Mouse (Mus musculus) bone marrow, adult 2 months (tissue): ENCODE results near the gene Irs2. TPM values are rescaled to one million over a fixed set of nuclear protein-coding genes. Genes with fewer than 3 reads are reported as not detected.

Experiments used
- H3K27ac ChIP-seq: fragments of 200-500 bp; 2 replicates; pipeline ENCODE4 v1.5.1; 2012; ENCODE audit warnings: low read depth, mild to moderate bottlenecking, control low read depth, inconsistent platforms, low read length; ENCODE audit not compliant: control insufficient read depth, poor library complexity, insufficient read depth
- H3K4me1 ChIP-seq: fragments of 200-500 bp; 2 replicates; pipeline ENCODE4 v1.6.1; 2011; ENCODE audit warnings: low read length; ENCODE audit not compliant: control insufficient read depth, insufficient read depth
- H3K4me3 ChIP-seq: fragments of 200-500 bp; replicated peaks from 2 replicates; pipeline ENCODE3; 2011; ENCODE audit warnings: mild to moderate bottlenecking, low read depth, low read length, control low read depth; ENCODE audit not compliant: control insufficient read depth
- CTCF ChIP-seq: fragments of 200-500 bp; IDR thresholded peaks from 2 replicates; pipeline ENCODE4 v1.5.1; 2011; ENCODE audit warnings: low read length, control low read depth; ENCODE audit not compliant: control insufficient read depth, insufficient read depth
- POLR2A ChIP-seq: fragments of 200-500 bp; IDR thresholded peaks from 2 replicates; pipeline ENCODE4 v1.6.1; 2011; ENCODE audit warnings: low read depth, mild to moderate bottlenecking, control low read depth, low read length, borderline replicate concordance; ENCODE audit not compliant: control insufficient read depth
- WGBS: fragments of 180-500 bp; shearing (Covaris S2); methylation state at CpG from one replicate; pipeline ENCODE4 v1.1.7; 2018; 5-methylcytosine and 5-hydroxymethylcytosine counted together
- polyA plus RNA-seq: library from polyadenylated mRNA; stranded (reverse); fragments of >200 nt; gene quantifications from 2 replicates; pipeline ENCODE4 v1.2.4, GENCODE M21; 2011; ENCODE audit warnings: low replicate concordance; ENCODE audit not compliant: missing spikeins, insufficient read depth, insufficient read length

Gene Irs2
- polyA plus RNA-seq, 1 experiment, result 10.5 TPM

DNA sequence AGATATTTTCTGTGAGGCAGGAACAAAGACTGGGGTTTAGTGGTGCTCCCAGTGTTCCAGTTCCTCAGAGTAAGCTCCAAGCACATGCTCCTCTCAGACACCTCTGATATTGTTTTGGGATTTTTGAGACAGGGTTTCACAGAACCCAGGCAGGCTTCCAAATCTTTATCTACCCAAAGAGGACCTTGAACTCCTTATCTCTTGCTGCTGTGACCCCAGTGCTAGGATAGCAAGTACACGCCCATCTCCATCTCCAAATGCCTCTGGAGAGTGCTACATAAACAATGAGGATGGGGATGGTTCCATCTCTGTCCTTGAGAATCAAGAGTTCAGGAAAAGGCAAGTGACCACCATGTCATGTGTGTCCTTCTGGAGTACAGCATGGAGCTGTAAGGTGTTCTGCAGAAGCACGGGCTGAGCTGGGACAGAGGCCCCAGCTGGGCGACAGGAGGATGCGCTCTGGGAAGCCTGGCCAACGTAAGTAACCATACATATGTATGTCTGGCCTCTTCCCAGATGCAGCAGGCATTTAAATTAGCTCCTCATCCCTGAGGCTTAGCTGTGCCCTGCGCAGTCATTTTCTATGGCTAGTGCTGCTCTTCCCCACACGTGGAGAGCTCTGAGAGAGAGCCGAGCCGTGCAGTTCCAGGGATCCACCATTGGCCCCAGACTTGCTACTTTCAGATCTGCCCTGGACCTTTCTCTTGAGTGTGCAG lies 34.8 kb upstream of the Irs2 start:
- Histone ChIP-seq H3K4me1 (peaks cover 1% of the 10 kb centered on the region; the same call in 1 of the 2 replicates), H3K4me3 (no peak overlapping the region), H3K27ac (no peak overlapping the region)
- WGBS, result 80% methylated on average over 9 of the region's 9 CpGs
- TF ChIP-seq POLR2A (no peak), CTCF (no peak)

DNA sequence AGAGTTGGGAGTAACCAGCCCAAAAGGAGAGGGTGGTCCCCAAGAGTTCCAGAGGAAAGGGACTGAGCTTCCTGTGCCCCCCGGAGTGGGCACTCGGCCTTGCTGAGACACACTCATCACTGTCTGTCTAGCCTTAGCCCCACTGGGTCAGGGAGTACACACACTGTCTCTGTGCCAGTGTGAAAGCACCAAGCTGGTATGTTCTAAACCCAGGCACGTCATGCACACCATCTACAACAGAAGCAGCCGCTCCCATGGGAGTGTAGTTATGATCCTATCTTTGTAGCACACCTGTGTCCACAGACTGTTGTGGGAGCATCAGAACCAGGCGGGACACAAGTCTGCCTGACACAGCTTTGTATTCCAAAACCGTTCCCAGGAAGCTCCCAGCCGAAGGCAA lies 31.8 kb upstream of the Irs2 start:
- Histone ChIP-seq H3K4me1 (peaks cover 1% of the 10 kb centered on the region; the same call in 1 of the 2 replicates), H3K27ac (no peak overlapping the region), H3K4me3 (no peak overlapping the region)
- TF ChIP-seq CTCF, result no peak
- WGBS, result 76% methylated on average over 7 of the region's 7 CpGs

DNA sequence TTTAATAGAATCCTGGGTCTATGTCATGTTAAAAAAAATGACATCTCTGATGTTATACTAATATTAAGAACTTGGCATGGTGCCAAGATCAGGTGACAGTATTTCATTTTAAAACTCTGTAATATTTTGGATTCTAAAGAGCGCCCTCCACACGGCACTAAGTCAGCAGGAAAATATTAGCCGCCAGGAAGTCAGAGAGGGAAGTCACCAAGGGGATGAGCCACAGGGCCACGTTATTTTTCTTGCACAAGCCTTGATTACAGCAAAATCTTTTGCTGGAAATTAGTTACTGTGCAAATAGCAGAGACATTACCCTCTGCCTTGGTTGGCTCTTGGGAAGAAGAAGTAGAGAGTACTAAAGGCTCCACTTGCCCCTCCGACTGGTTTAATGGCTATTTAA lies 30.5 kb upstream of the Irs2 start:
- 22% methylated on average over 5 of the region's 5 CpGs for WGBS
- Histone ChIP-seq H3K4me1 (peaks cover 1% of the 10 kb centered on the region; the same call in 1 of the 2 replicates), H3K27ac (no peak overlapping the region), H3K4me3 (no peak overlapping the region)
- TF ChIP-seq POLR2A, result no peak

DNA sequence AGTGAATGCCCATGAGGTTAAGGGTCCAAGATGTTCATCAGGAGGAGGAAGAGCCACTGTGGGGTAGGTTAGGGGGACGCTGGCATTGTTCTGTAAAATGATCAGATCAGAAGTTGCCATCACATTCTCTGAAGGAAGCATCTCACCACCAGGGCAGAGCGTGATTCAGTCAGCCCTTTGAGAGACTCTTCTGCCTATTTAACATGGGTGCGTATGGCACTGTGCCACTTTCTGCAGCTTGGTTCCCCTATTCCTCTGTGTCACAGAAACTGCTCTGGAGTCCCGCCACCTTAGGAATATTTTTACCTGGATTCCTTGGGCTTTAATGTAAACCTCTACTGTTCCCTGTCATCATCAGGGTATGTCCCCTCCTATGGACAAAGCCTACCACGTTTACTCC lies 30.1 kb upstream of the Irs2 start:
- Histone ChIP-seq H3K27ac (no peak overlapping the region), H3K4me1 (peaks cover 1% of the 10 kb centered on the region; the same call in 1 of the 2 replicates), H3K4me3 (no peak overlapping the region)
- TF ChIP-seq CTCF, result no peak
- TF ChIP-seq POLR2A, result no peak
- WGBS, result 44% methylated on average over 5 of the region's 5 CpGs

DNA sequence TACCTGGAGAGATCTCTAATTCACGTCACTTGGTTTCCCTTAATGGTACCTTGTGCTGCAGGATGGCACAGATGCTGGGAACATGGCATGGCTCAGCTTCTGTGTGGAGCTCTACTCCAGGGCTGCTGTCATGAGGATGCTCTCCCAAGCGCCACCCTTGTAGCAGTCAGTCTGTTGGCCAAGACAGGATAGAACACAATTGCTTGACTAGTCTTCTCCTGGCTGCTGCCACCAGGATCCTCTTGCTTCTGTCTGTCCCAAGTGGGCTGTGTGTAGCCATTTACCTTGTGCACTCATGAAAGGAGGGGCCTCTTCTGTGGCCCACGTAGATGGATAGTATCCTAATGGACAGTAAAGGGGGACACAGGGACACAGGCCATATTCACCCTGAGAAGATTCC lies 28.5 kb upstream of the Irs2 start:
- TF ChIP-seq POLR2A (no peak), CTCF (no peak)
- H3K27ac ChIP-seq, result no peak overlapping the region
- H3K4me3 ChIP-seq, result no peak overlapping the region
- 85% methylated on average over 3 of the region's 3 CpGs for WGBS
- H3K4me1 ChIP-seq, result peaks cover 1% of the 10 kb centered on the region; the same call in 1 of the 2 replicates

DNA sequence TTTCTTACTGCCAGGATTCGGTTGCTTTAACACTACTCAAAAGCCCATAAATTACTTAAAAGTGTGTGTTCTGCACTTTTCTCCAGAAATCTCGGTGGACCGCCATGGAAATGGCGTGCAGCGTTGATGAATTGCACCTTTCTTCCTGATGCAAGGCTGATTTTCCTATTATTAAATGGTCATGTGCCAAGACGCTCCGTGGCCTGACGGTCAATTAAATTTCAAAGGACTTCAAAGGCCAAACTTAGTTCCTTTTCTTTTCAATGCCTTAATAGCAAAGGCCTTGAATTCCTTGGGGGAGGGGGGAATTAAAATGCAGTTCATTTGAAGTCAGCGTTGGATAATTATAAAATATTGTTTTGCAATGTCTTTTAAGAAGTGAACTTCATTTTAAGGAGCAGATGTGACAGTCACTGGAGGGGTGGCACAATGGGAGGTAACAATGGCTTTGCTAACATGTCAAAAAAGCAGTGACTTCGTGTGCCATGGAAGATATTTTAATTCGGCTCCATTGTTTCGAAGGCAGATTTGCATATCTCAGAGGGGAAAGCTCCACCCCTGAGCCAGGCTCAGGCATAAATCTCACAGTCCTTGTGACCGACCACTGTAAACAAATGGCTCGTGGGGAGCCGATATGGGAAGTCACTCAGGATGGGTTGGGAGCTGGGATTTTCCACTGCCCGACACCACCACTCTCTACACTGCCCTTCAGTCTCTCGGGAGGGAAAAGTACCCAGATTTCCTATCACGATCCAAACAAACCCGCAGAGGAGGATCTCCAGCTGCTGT lies 27.6 kb upstream of the Irs2 start:
- 62% methylated on average over 19 of the region's 19 CpGs for WGBS
- H3K4me3 ChIP-seq, result no peak overlapping the region
- H3K4me1 ChIP-seq, result peaks cover 1% of the 10 kb centered on the region; the same call in 1 of the 2 replicates
- no peak for TF ChIP-seq CTCF
- no peak for TF ChIP-seq POLR2A
- no peak overlapping the region for H3K27ac ChIP-seq

DNA sequence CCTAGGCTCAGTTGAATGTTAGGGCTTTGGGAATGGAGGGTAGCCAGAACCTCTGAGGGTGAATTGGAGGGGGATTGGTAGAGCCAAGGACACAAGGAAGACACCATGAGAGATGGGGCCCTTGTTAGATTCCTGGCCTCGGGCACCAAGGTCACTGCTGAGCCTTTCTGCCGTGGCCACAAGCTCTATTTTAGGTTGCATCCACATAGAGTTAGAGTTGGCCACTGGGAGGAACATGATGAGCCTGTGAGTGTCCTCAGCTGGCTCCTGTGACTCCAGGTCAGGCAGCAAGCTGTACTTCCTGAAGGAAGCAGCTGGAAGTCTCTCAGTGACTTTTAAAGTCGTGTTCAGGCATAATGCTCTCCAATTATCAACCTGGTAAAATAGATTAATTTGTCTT lies 16.6 kb upstream of the Irs2 start:
- TF ChIP-seq POLR2A (no peak), CTCF (no peak)
- H3K27ac ChIP-seq, result no peak overlapping the region
- WGBS, result 54% methylated on average over 3 of the region's 3 CpGs
- peaks cover 5% of the 10 kb centered on the region; the same call in 1 of the 2 replicates for H3K4me1 ChIP-seq
- H3K4me3 ChIP-seq, result no peak overlapping the region

DNA sequence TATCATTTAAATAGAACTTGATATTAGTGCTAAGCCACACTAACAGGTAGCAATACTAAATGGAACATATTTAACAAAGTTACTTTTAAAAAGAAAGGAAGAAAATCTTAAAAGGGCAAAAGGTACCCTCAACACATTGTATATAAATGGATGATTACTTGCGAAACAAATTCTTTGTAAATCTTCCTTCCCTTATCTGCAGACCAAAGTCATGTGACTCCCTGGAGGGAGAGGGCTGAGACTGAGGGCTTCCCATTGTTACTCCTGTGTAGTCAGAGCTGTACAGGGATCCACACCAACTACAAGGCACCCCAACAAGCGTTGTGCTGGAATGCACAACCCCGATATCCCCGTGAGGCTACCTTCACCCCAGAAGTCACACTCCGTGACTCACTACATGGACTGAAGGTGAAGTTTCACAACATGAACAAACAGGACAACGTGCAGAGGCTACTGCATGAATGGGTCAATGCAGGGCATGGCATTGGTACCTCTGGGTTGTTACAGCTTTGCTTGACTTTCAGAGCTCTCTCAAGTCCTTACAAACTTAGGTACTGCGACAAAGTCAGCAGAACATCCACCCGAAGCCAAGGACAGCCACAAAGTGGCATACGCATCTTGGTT lies 12.8 kb upstream of the Irs2 start:
- peaks cover 5% of the 10 kb centered on the region; the same call in 1 of the 2 replicates for H3K4me1 ChIP-seq
- no peak for TF ChIP-seq CTCF
- no peak for TF ChIP-seq POLR2A
- H3K27ac ChIP-seq, result no peak overlapping the region
- H3K4me3 ChIP-seq, result no peak overlapping the region
- 64% methylated on average over 9 of the region's 9 CpGs for WGBS
